Mouse (Mus musculus): ENCODE measurements at regions not wholly inside any gene's neighbourhood (a gene's known extent, or its start where the extent isn't known, plus 50 kb on each side); places are given as distances from the start of the nearest gene placed in this dataset.

DNA sequence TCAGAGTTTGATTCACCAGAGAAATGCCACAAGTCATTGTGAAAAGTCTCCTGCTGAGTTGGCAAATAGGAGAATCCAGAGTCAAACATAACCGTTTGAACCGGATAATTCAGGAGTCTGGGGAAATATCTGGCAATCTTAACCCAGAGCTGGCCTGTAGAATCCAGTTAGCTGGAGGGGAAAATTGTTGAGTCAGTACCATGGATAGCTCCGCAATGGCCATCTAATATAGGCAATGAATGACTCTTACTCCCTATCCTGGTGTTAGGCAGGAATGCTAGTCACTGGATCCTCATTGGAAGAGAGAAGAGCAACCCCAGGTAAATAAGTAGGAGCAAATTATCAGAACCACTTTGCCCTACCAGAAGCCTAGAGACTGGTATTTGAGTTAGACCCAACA, 157.4 kb upstream of the Pou3f2 start:
- Histone ChIP-seq H3K27ac (ENCODE audit: insufficient read depth, low read depth) (no peak overlapping the region), H3K36me3 (replicated peaks in 1 of 2; ENCODE audit: control insufficient read depth in 1 of 2, insufficient read depth in 1 of 2, low read length in 1 of 2) (no peaks in the 10 kb centered on the region), H3K4me2 (ENCODE audit: insufficient read depth, low read depth, poor library complexity, severe bottlenecking) (no peak overlapping the region), H3K27me3 (replicated peaks) (no peaks in the 10 kb centered on the region), H3K4me1 (ENCODE audit: control insufficient read depth in 1 of 2, insufficient read depth in 2 of 2) (no peaks in the 10 kb centered on the region), H3K9ac (ENCODE audit: insufficient read depth, low read depth) (no peak overlapping the region), H3K79me2 (replicated peaks; ENCODE audit: control insufficient read depth, extremely low read depth, insufficient read depth, poor library complexity, severe bottlenecking) (no peaks in the 10 kb centered on the region), H3K9me3 (replicated peaks; ENCODE audit: low read length) (no peaks in the 10 kb centered on the region), H3K4me3 (replicated peaks in 1 of 3; ENCODE audit: low read depth in 2 of 3, low read length in 2 of 3, poor library complexity in 1 of 3) (no peak overlapping the region)
- in situ Hi-C loops (cut with MboI; ENCODE audit: low pct_ligation_motif_present, low pct_unique_long_range_greater_than_20kb, low sequenced_read_pairs) (no loop called here), dilution Hi-C loops (cut with MboI; ENCODE audit: extremely low pct_ligation_motif_present, extremely low pct_unique_long_range_greater_than_20kb, low sequenced_read_pairs) (no loop called here)
- DNase-seq (ENCODE audit: extremely low read depth), result no peak
- TF ChIP-seq RCOR1 (conservative IDR thresholded peaks at IDR 0.05; ENCODE audit: low read depth, low read length), result no peak
- TF ChIP-seq IRF4 (IDR thresholded peaks at IDR 0.05; ENCODE audit: low read depth, low read length), result no peak
- TF ChIP-seq CTCF (conservative IDR thresholded peaks at IDR 0.05 in 1 of 2, IDR thresholded peaks at IDR 0.05 in 1 of 2; ENCODE audit: low read depth in 2 of 2, low read length in 2 of 2), result no peak
- TF ChIP-seq NRF1 (IDR thresholded peaks at IDR 0.05; ENCODE audit: low read depth, low read length), result no peak
- TF ChIP-seq GABPA (IDR thresholded peaks at IDR 0.05; ENCODE audit: insufficient replicate concordance, low read depth, low read length), result no peak
- TF ChIP-seq JUN (IDR thresholded peaks at IDR 0.05; ENCODE audit: insufficient read depth, low read depth, low read length), result no peak
- TF ChIP-seq TBP (conservative IDR thresholded peaks at IDR 0.05; ENCODE audit: low read depth, low read length), result no peak
- no peak for TF ChIP-seq HCFC1 (IDR thresholded peaks at IDR 0.05; ENCODE audit: low read depth, low read length)
- TF ChIP-seq E2F4 (IDR thresholded peaks at IDR 0.05; ENCODE audit: insufficient replicate concordance, low read depth, low read length), result no peak
- TF ChIP-seq JUND (conservative IDR thresholded peaks at IDR 0.05; ENCODE audit: low read depth, low read length), result no peak
- TF ChIP-seq EP300 (IDR thresholded peaks at IDR 0.05; ENCODE audit: low read length), result no peak
- no peak for TF ChIP-seq RAD21 (IDR thresholded peaks at IDR 0.05; ENCODE audit: low read depth, low read length)
- TF ChIP-seq CHD1 (IDR thresholded peaks at IDR 0.05; ENCODE audit: low read depth, low read length), result no peak
- TF ChIP-seq TCF12 (IDR thresholded peaks at IDR 0.05; ENCODE audit: low read depth, low read length), result no peak
- TF ChIP-seq SMC3 (IDR thresholded peaks at IDR 0.05; ENCODE audit: low read depth, low read length), result no peak

GRCm38 (mm10) chr4:22608922-22609321, 120.8 kb upstream of the Pou3f2 start:
- Histone ChIP-seq H3K4me1 (ENCODE audit: control insufficient read depth in 1 of 2, insufficient read depth in 2 of 2) (no peaks in the 10 kb centered on the region), H3K79me2 (replicated peaks; ENCODE audit: control insufficient read depth, extremely low read depth, insufficient read depth, poor library complexity, severe bottlenecking) (no peaks in the 10 kb centered on the region), H3K36me3 (replicated peaks in 1 of 2; ENCODE audit: control insufficient read depth in 1 of 2, insufficient read depth in 1 of 2, low read length in 1 of 2) (no peaks in the 10 kb centered on the region), H3K9me3 (replicated peaks; ENCODE audit: low read length) (no peaks in the 10 kb centered on the region), H3K4me3 (replicated peaks in 1 of 3; ENCODE audit: low read depth in 2 of 3, low read length in 2 of 3, poor library complexity in 1 of 3) (no peak overlapping the region), H3K27ac (ENCODE audit: insufficient read depth, low read depth) (no peak overlapping the region), H3K4me2 (ENCODE audit: insufficient read depth, low read depth, poor library complexity, severe bottlenecking) (no peak overlapping the region), H3K9ac (ENCODE audit: insufficient read depth, low read depth) (no peak overlapping the region), H3K27me3 (replicated peaks) (no peaks in the 10 kb centered on the region)
- no peak for DNase-seq (ENCODE audit: extremely low read depth)
- dilution Hi-C loops (cut with MboI; ENCODE audit: extremely low pct_ligation_motif_present, extremely low pct_unique_long_range_greater_than_20kb, low sequenced_read_pairs) (no loop called here), in situ Hi-C loops (cut with MboI; ENCODE audit: low pct_ligation_motif_present, low pct_unique_long_range_greater_than_20kb, low sequenced_read_pairs) (no loop called here)
- TF ChIP-seq RCOR1 (conservative IDR thresholded peaks at IDR 0.05; ENCODE audit: low read depth, low read length) (no peak), MXI1 (IDR thresholded peaks at IDR 0.05; ENCODE audit: low read depth, low read length) (no peak), ZKSCAN1 (IDR thresholded peaks at IDR 0.05; ENCODE audit: borderline replicate concordance, low read depth, low read length) (no peak), CHD2 (IDR thresholded peaks at IDR 0.05; ENCODE audit: low read length) (no peak), NELFE (IDR thresholded peaks at IDR 0.05; ENCODE audit: low read depth, low read length) (no peak), CHD1 (IDR thresholded peaks at IDR 0.05; ENCODE audit: low read depth, low read length) (no peak), HCFC1 (IDR thresholded peaks at IDR 0.05; ENCODE audit: low read depth, low read length) (no peak), MAFK (IDR thresholded peaks at IDR 0.05; ENCODE audit: insufficient replicate concordance, low read length) (no peak), USF2 (conservative IDR thresholded peaks at IDR 0.05; ENCODE audit: low read depth, low read length) (no peak), IRF4 (IDR thresholded peaks at IDR 0.05; ENCODE audit: low read depth, low read length) (no peak), TCF12 (IDR thresholded peaks at IDR 0.05; ENCODE audit: low read depth, low read length) (no peak), ZC3H11A (IDR thresholded peaks at IDR 0.05; ENCODE audit: low read depth, low read length) (no peak), BHLHE40 (IDR thresholded peaks at IDR 0.05; ENCODE audit: low read depth, low read length) (no peak), JUND (conservative IDR thresholded peaks at IDR 0.05; ENCODE audit: low read depth, low read length) (no peak), KAT2A (IDR thresholded peaks at IDR 0.05; ENCODE audit: insufficient replicate concordance, low read length) (no peak), RAD21 (IDR thresholded peaks at IDR 0.05; ENCODE audit: low read depth, low read length) (no peak), MEF2A (IDR thresholded peaks at IDR 0.05; ENCODE audit: borderline replicate concordance, low read depth, low read length) (no peak), MAX (IDR thresholded peaks at IDR 0.05; ENCODE audit: low read length) (no peak)

Measured in CH12.LX (cell line).